ENCODE assay signal across 8 mouse cellular contexts in the genomic region with DNA sequence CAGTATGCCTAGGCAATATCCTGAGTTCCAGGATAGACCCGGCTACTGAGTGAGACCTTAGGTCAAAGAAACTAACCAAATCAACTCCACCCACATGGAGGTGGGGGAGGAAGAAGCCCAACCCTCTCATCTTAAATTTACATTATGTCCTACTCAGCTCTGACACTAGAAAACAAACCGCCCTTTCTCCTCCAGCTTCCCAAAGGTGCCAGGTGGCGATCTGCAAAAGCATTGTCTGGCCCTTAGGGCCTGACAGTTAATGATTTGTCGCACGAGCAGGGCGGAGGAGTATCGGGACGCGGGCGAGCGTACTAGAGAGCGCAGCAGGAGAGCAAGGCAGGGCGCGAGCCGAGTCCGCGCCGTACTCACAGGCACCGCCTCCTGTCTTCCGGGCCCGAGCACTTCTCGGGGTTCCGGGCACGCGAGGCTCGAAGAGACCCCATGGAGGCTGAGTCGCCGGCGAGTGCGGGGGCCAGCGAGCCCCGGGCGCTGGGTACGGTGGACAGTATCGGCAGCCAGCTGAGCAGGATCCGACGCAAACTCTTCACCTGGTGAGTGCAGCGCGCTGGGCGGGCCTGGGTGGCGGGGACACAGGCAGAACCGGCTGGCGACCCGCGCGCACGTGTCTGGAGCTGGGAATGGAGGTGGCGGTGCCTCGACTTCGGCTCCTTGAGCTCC. TPM values are rescaled to one million over a fixed set of nuclear protein-coding genes. Genes with fewer than 3 reads are reported as not detected.
DNase-seq lines count a peak whose midpoint lies in the region; ATAC-seq and TF ChIP-seq lines count a peak whose summit lies in the region.

A gene (plus strand): TSS at position 195 of the 678 bp plus-strand sequence.

- no peaks in the 10 kb centered on the region for H3K4me1 ChIP-seq in embryonic fibroblast, embryonic 13.5 days (ENCODE audit: control insufficient read depth, insufficient read depth, low read length)
- H3K4me1 ChIP-seq in hindbrain, embryonic 11.5 days (replicated peaks; ENCODE audit: control insufficient read depth, insufficient read depth, low read length): peaks cover 4% of the 10 kb centered on the region; the same call in 1 of the 2 replicates
- H3K4me1 ChIP-seq in lung, embryonic 16.5 days (replicated peaks; ENCODE audit: control insufficient read depth, insufficient read depth, low read length): no peaks in the 10 kb centered on the region

- no peaks in the 10 kb centered on the region for H3K36me3 ChIP-seq in hindbrain, embryonic 11.5 days (ENCODE audit: control insufficient read depth, insufficient read depth, low read length)
- H3K36me3 ChIP-seq in lung, embryonic 16.5 days (ENCODE audit: control insufficient read depth, insufficient read depth, low read length): no peaks in the 10 kb centered on the region

- peak within 1 kb of the TSS; percentile 89 for H3K4me2 ChIP-seq in hindbrain, embryonic 11.5 days (replicated peaks; ENCODE audit: low read depth, low read length)
- peak within 1 kb of the TSS; percentile 95 for H3K4me2 ChIP-seq in lung, embryonic 16.5 days (ENCODE audit: low read depth, low read length)

- peaks cover 22% of the 10 kb centered on the region for H3K27me3 ChIP-seq in hindbrain, embryonic 11.5 days (ENCODE audit: control insufficient read depth, insufficient read depth, low read length)
- H3K27me3 ChIP-seq in lung, embryonic 16.5 days (ENCODE audit: control insufficient read depth, insufficient read depth, low read depth, low read length): peaks cover 5% of the 10 kb centered on the region; the same call in 1 of the 2 replicates

- no peak within 1 kb of the TSS for H3K27ac ChIP-seq in embryonic fibroblast, embryonic 13.5 days (ENCODE audit: insufficient read depth, low read length)
- H3K27ac ChIP-seq in hindbrain, embryonic 11.5 days (ENCODE audit: low read depth, low read length): no peak within 1 kb of the TSS
- H3K27ac ChIP-seq in lung, embryonic 16.5 days (ENCODE audit: low read length): no peak within 1 kb of the TSS

- TF ChIP-seq CTCF in embryonic fibroblast, embryonic 13.5 days (IDR thresholded peaks at IDR 0.05; ENCODE audit: borderline replicate concordance, insufficient read depth, low read length): no peak

- peak within 1 kb of the TSS; percentile 58 for H3K9ac ChIP-seq in hindbrain, embryonic 11.5 days (ENCODE audit: low read depth, low read length)
- H3K9ac ChIP-seq in lung, embryonic 16.5 days (ENCODE audit: low read length): peak within 1 kb of the TSS; percentile 69

- peak within 1 kb of the TSS; percentile 59 for H3K4me3 ChIP-seq in embryonic fibroblast, embryonic 13.5 days (ENCODE audit: insufficient read depth, low read length)
- peak within 1 kb of the TSS; percentile 65 for H3K4me3 ChIP-seq in hindbrain, embryonic 11.5 days (ENCODE audit: low read depth, low read length)
- H3K4me3 ChIP-seq in lung, embryonic 16.5 days (ENCODE audit: low read length): peak within 1 kb of the TSS; percentile 65

- no peak for TF ChIP-seq POLR2A in embryonic fibroblast, embryonic 13.5 days (IDR thresholded peaks at IDR 0.05; ENCODE audit: low read depth, low read length)

- under 1% methylated on average over 50 of the region's 50 CpGs for WGBS in hindbrain, embryonic 11.5 days
- under 1% methylated on average over 49 of the region's 50 CpGs for WGBS in lung, embryonic 16.5 days

- ATAC-seq in hindbrain, embryonic 11.5 days (ENCODE audit: low FRiP score): peak; percentile 80
- peak; percentile 86 for ATAC-seq in lung, embryonic 16.5 days (ENCODE audit: low read depth)

- H3K9me3 ChIP-seq in hindbrain, embryonic 11.5 days (ENCODE audit: control insufficient read depth, low read length): no peaks in the 10 kb centered on the region
- no peaks in the 10 kb centered on the region for H3K9me3 ChIP-seq in lung, embryonic 16.5 days (ENCODE audit: control insufficient read depth, low read length)

- DNase-seq in CD8-positive naive resting alpha-beta T cell, adult 2 months (ENCODE audit: low read depth in 2 of 2, low spot score in 2 of 2): peak; percentile 35 to 44
- DNase-seq in adrenal gland, postnatal 25 days: peak; percentile 22
- peak; percentile 64 for DNase-seq in hindbrain, embryonic 11.5 days (ENCODE audit: low spot score)
- DNase-seq in layer of hippocampus, adult 9-11 months: peak; percentile 35
- DNase-seq in ovary, postnatal 14 days (ENCODE audit: low spot score): peak; percentile 11
- DNase-seq in thymus, postnatal 36 days: peak; percentile 74 to 75

RNA-seq across cellular contexts. Expression of the gene that starts here (rescaled TPM):
- 1.0 TPM in 1 of 2 replicates, not detected in the other for total RNA-seq in adrenal gland, postnatal 25 days (2021)
- polyA plus RNA-seq in embryonic fibroblast, embryonic 13.5 days (2011; ENCODE audit: insufficient read length, low read depth, missing spikeins): 0.30 TPM in 1 of 2 replicates, not detected in the other
- polyA plus RNA-seq in hindbrain, embryonic 11.5 days (2014; fragmentation: Nextera tagmentation; extraction: Ambion mirVana): 2.1 and 3.3 TPM in 2 replicates
- 5.4 and 5.8 TPM in 2 replicates for polyA plus RNA-seq in lung, embryonic 16.5 days (2015; fragmentation: Nextera tagmentation; extraction: Ambion mirVana)

Comparison
In these comparisons a context has a peak if more than half of its experiments do, and no peak if none do; other contexts are left out.
1. DNase-seq: peak in every context shown above with its lines; median percentile 74 in thymus, postnatal 36 days; 64 in hindbrain, embryonic 11.5 days; 40 in CD8-positive naive resting alpha-beta T cell, adult 2 months; 35 in layer of hippocampus, adult 9-11 months; 22 in adrenal gland, postnatal 25 days; 11 in ovary, postnatal 14 days.